In genomic region chr7:75352777-75353374, GRCm38 (mm10) we compare ENCODE assay signal across 27 mouse cellular contexts. TPM values are rescaled to one million over a fixed set of nuclear protein-coding genes. Genes with fewer than 3 reads are reported as not detected.
DNase-seq lines count a peak whose midpoint lies in the region; ATAC-seq lines count a peak whose summit lies in the region.
"Had no signal": no experiment of that assay in that cellular context is flagged by ENCODE, and none has a peak within 500 bp of the region (broad histone marks: within the 10 kb centered on the region; RNA-seq: fewer than 3 reads in every experiment).

No protein-coding gene starts in this region.

- WGBS in intestine, embryonic 14.5 days = 36% methylated on average over 1 of the region's 1 CpGs
- WGBS in intestine, embryonic 15.5 days = 29% methylated on average over 1 of the region's 1 CpGs
- WGBS in lung, embryonic 16.5 days = 23% methylated on average over 1 of the region's 1 CpGs
- WGBS in midbrain, embryonic 11.5 days = 59% methylated on average over 1 of the region's 1 CpGs
- WGBS in midbrain, embryonic 10.5 days = 50% methylated on average over 1 of the region's 1 CpGs

- no peak overlapping the region for H3K27ac ChIP-seq in intestine, embryonic 14.5 days (ENCODE audit: low read depth)
- no peak overlapping the region for H3K27ac ChIP-seq in intestine, embryonic 15.5 days
- H3K27ac ChIP-seq in lung, embryonic 16.5 days (ENCODE audit: low read length) = peak overlapping the region; percentile 76
- no peak overlapping the region for H3K27ac ChIP-seq in midbrain, embryonic 11.5 days (ENCODE audit: low read depth, low read length)
- H3K27ac ChIP-seq in midbrain, embryonic 10.5 days (replicated peaks) = no peak overlapping the region
- H3K27ac ChIP-seq: embryonic facial prominence, embryonic 10.5 days; embryonic facial prominence, embryonic 13.5 days; forebrain, embryonic 12.5 days; forebrain, embryonic 15.5 days; heart, adult 2 months; heart, embryonic 10.5 days; heart, embryonic 13.5 days had no signal

- H3K4me1 ChIP-seq in intestine, embryonic 14.5 days (replicated peaks; ENCODE audit: control insufficient read depth, insufficient read depth, low read length) = no peaks in the 10 kb centered on the region
- no peaks in the 10 kb centered on the region for H3K4me1 ChIP-seq in intestine, embryonic 15.5 days (replicated peaks)
- H3K4me1 ChIP-seq in lung, embryonic 16.5 days (replicated peaks; ENCODE audit: control insufficient read depth, insufficient read depth, low read length) = peaks cover 2% of the 10 kb centered on the region; the same call in 1 of the 2 replicates
- no peaks in the 10 kb centered on the region for H3K4me1 ChIP-seq in midbrain, embryonic 11.5 days (ENCODE audit: control insufficient read depth, insufficient read depth, low read length)
- H3K4me1 ChIP-seq in midbrain, embryonic 10.5 days = no peaks in the 10 kb centered on the region
- H3K4me1 ChIP-seq: embryonic facial prominence, embryonic 10.5 days; embryonic facial prominence, embryonic 13.5 days; forebrain, embryonic 12.5 days; forebrain, embryonic 15.5 days; heart, embryonic 10.5 days had no signal

- H3K27me3 ChIP-seq in intestine, embryonic 14.5 days (replicated peaks; ENCODE audit: control insufficient read depth, insufficient read depth, low read length) = no peaks in the 10 kb centered on the region
- no peaks in the 10 kb centered on the region for H3K27me3 ChIP-seq in intestine, embryonic 15.5 days (replicated peaks)
- H3K27me3 ChIP-seq in lung, embryonic 16.5 days (ENCODE audit: control insufficient read depth, insufficient read depth, low read depth, low read length) = no peaks in the 10 kb centered on the region
- H3K27me3 ChIP-seq in midbrain, embryonic 11.5 days (ENCODE audit: control insufficient read depth, insufficient read depth, low read length) = no peaks in the 10 kb centered on the region
- H3K27me3 ChIP-seq in midbrain, embryonic 10.5 days (ENCODE audit: low read depth, poor library complexity, severe bottlenecking) = no peaks in the 10 kb centered on the region
- H3K27me3 ChIP-seq: embryonic facial prominence, embryonic 13.5 days; forebrain, embryonic 12.5 days; forebrain, embryonic 15.5 days; heart, embryonic 13.5 days had no signal

- no peak overlapping the region for H3K4me3 ChIP-seq in intestine, embryonic 14.5 days (ENCODE audit: low read depth, low read length)
- H3K4me3 ChIP-seq in intestine, embryonic 15.5 days (replicated peaks) = no peak overlapping the region
- no peak overlapping the region for H3K4me3 ChIP-seq in lung, embryonic 16.5 days (ENCODE audit: low read length)
- no peak overlapping the region for H3K4me3 ChIP-seq in midbrain, embryonic 11.5 days (ENCODE audit: low read depth, low read length)
- H3K4me3 ChIP-seq in midbrain, embryonic 10.5 days = no peak overlapping the region
- H3K4me3 ChIP-seq: embryonic facial prominence, embryonic 10.5 days; embryonic facial prominence, embryonic 13.5 days; erythroblast, embryonic 14.5 days; forebrain, embryonic 12.5 days; forebrain, embryonic 15.5 days; heart, adult 2 months; heart, embryonic 10.5 days; heart, embryonic 13.5 days had no signal

- DNase-seq in intestine, embryonic 14.5 days (ENCODE audit: low spot score) = peak; percentile 44
- DNase-seq in lung, postnatal 10 days = no peak
- peak; percentile 31 for DNase-seq in midbrain, embryonic 11.5 days (ENCODE audit: low spot score, missing footprints)
- no peak for DNase-seq in midbrain, embryonic 10.5 days (ENCODE audit: low spot score)
- no peak for DNase-seq in heart, adult 18-20 months
- DNase-seq in thymus, postnatal 36 days = no peak
- DNase-seq: adrenal gland, adult 8-10 months; adrenal gland, postnatal 25 days; cerebellum, adult 11-12 months; cerebellum, adult 8-10 months; cerebellum, postnatal 10 days; cerebellum, postnatal 36 days; embryo, embryonic 11 days; gastrocnemius, postnatal 25 days; heart, adult 2 months; heart, postnatal 14 days; heart, postnatal 4 days had no signal

- H3K4me2 ChIP-seq in intestine, embryonic 14.5 days (ENCODE audit: low read length) = no peak overlapping the region
- H3K4me2 ChIP-seq in intestine, embryonic 15.5 days (replicated peaks) = no peak overlapping the region
- H3K4me2 ChIP-seq in lung, embryonic 16.5 days (ENCODE audit: low read depth, low read length) = no peak overlapping the region
- no peak overlapping the region for H3K4me2 ChIP-seq in midbrain, embryonic 11.5 days
- H3K4me2 ChIP-seq: embryonic facial prominence, embryonic 13.5 days; forebrain, embryonic 12.5 days; forebrain, embryonic 15.5 days; heart, embryonic 13.5 days had no signal

- no peak for ATAC-seq in intestine, embryonic 14.5 days (replicated peaks; ENCODE audit: low FRiP score, low TSS enrichment, low read depth)
- no peak for ATAC-seq in intestine, embryonic 15.5 days
- ATAC-seq in lung, embryonic 16.5 days (ENCODE audit: low read depth) = peak; percentile 85
- ATAC-seq in midbrain, embryonic 11.5 days (ENCODE audit: low FRiP score) = no peak
- ATAC-seq: activated CD4-positive, CD25-positive, alpha-beta regulatory T cell, adult 4 months; forebrain, embryonic 15.5 days had no signal

- H3K9ac ChIP-seq in intestine, embryonic 14.5 days (ENCODE audit: low read length) = no peak overlapping the region
- no peak overlapping the region for H3K9ac ChIP-seq in intestine, embryonic 15.5 days
- no peak overlapping the region for H3K9ac ChIP-seq in lung, embryonic 16.5 days (ENCODE audit: low read length)
- H3K9ac ChIP-seq in midbrain, embryonic 11.5 days (ENCODE audit: low read length) = no peak overlapping the region
- H3K9ac ChIP-seq: embryonic facial prominence, embryonic 13.5 days; forebrain, embryonic 12.5 days; forebrain, embryonic 15.5 days; heart, embryonic 13.5 days had no signal

- H3K9me3 ChIP-seq in intestine, embryonic 14.5 days (ENCODE audit: control insufficient read depth, low read length) = no peaks in the 10 kb centered on the region
- no peaks in the 10 kb centered on the region for H3K9me3 ChIP-seq in intestine, embryonic 15.5 days
- H3K9me3 ChIP-seq in lung, embryonic 16.5 days (ENCODE audit: control insufficient read depth, low read length) = peaks cover 4% of the 10 kb centered on the region; the same call in 1 of the 2 replicates
- H3K9me3 ChIP-seq in midbrain, embryonic 11.5 days (ENCODE audit: control insufficient read depth, low read length) = no peaks in the 10 kb centered on the region
- H3K9me3 ChIP-seq in midbrain, embryonic 10.5 days (replicated peaks) = no peaks in the 10 kb centered on the region
- H3K9me3 ChIP-seq: embryonic facial prominence, embryonic 10.5 days; embryonic facial prominence, embryonic 13.5 days; forebrain, embryonic 12.5 days; forebrain, embryonic 15.5 days; heart, embryonic 10.5 days; heart, embryonic 13.5 days had no signal

- no peaks in the 10 kb centered on the region for H3K36me3 ChIP-seq in intestine, embryonic 14.5 days (ENCODE audit: control insufficient read depth, insufficient read depth, low read length)
- H3K36me3 ChIP-seq in intestine, embryonic 15.5 days = no peaks in the 10 kb centered on the region
- no peaks in the 10 kb centered on the region for H3K36me3 ChIP-seq in lung, embryonic 16.5 days (ENCODE audit: control insufficient read depth, insufficient read depth, low read length)
- no peaks in the 10 kb centered on the region for H3K36me3 ChIP-seq in midbrain, embryonic 11.5 days (ENCODE audit: control insufficient read depth, insufficient read depth, low read length)
- no peaks in the 10 kb centered on the region for H3K36me3 ChIP-seq in midbrain, embryonic 10.5 days
- H3K36me3 ChIP-seq: embryonic facial prominence, embryonic 10.5 days; embryonic facial prominence, embryonic 13.5 days; forebrain, embryonic 12.5 days; forebrain, embryonic 15.5 days; heart, embryonic 10.5 days; heart, embryonic 13.5 days had no signal

RNA-seq across cellular contexts. Expression of gene Sv2b, which starts 43.8 kb away (rescaled TPM):
- polyA plus RNA-seq in intestine, embryonic 14.5 days (2014; fragmentation: Nextera tagmentation; extraction: Ambion mirVana) = 1.5 and 1.9 TPM in 2 replicates
- 0.90 and 1.1 TPM in 2 replicates for polyA plus RNA-seq in intestine, embryonic 15.5 days (2015; fragmentation: Nextera tagmentation; extraction: Ambion mirVana)
- polyA plus RNA-seq in lung, embryonic 16.5 days (2015; fragmentation: Nextera tagmentation; extraction: Ambion mirVana) = 0.44 and 0.75 TPM in 2 replicates
- polyA plus RNA-seq in midbrain, embryonic 11.5 days (2014; fragmentation: Nextera tagmentation; extraction: Ambion mirVana) = 1.8 and 2.3 TPM in 2 replicates
- polyA plus RNA-seq in midbrain, embryonic 10.5 days (2016; fragmentation: Nextera tagmentation; extraction: Ambion mirVana) = 1.6 and 2.4 TPM in 2 replicates
- under 1 TPM; 0.31 to 0.47 TPM for total RNA-seq in heart, adult 18-20 months (2021)
- polyA plus RNA-seq: activated CD4-positive, CD25-positive, alpha-beta regulatory T cell, adult 4 months; erythroblast, embryonic 14.5 days had no signal

Comparison
In these comparisons a context has a peak if more than half of its experiments do, and no peak if none do; other contexts are left out.
1. DNase-seq: peak in intestine, embryonic 14.5 days (single experiment) and midbrain, embryonic 11.5 days (single experiment); none in lung, postnatal 10 days (single experiment), midbrain, embryonic 10.5 days (single experiment), heart, adult 18-20 months (0 of 2) and thymus, postnatal 36 days (0 of 2).